In genomic region chr6:83162701-83163100, GRCm38 (mm10) we compare ENCODE assay signal across 8 mouse cellular contexts. TPM values are rescaled to one million over a fixed set of nuclear protein-coding genes. Genes with fewer than 3 reads are reported as not detected.
DNase-seq lines count a peak whose midpoint lies in the region; ATAC-seq and TF ChIP-seq lines count a peak whose summit lies in the region.

No protein-coding gene starts in this region.

- H3K9ac ChIP-seq in forebrain, postnatal 0 days, result no peak overlapping the region
- peak overlapping the region; percentile 48 for H3K9ac ChIP-seq in intestine, embryonic 15.5 days
- no peak overlapping the region for H3K9ac ChIP-seq in liver, embryonic 14.5 days (replicated peaks)

- no peak for TF ChIP-seq EP300 in liver, embryonic 14.5 days (IDR thresholded peaks at IDR 0.05; ENCODE audit: low read depth)

- H3K4me1 ChIP-seq in cerebellum, adult 2 months (ENCODE audit: control insufficient read depth, insufficient read depth, low read length), result 0 out of 2 replicates have a peak, but pooled peaks cover 9% of the 10 kb centered on the region
- H3K4me1 ChIP-seq in forebrain, postnatal 0 days (ENCODE audit: insufficient read depth), result peaks cover 18% of the 10 kb centered on the region
- peaks cover 20% of the 10 kb centered on the region; the same call in 1 of the 2 replicates for H3K4me1 ChIP-seq in intestine, embryonic 15.5 days (replicated peaks)
- peaks cover 8 to 12% of the 10 kb centered on the region in 2 experiments for H3K4me1 ChIP-seq in liver, embryonic 14.5 days (replicated peaks; ENCODE audit: control insufficient read depth in 2 of 2, insufficient read depth in 2 of 2, low read length in 1 of 2)

- H3K27me3 ChIP-seq in cerebellum, adult 2 months (ENCODE audit: control insufficient read depth, insufficient read depth, low read length), result no peaks in the 10 kb centered on the region
- H3K27me3 ChIP-seq in forebrain, postnatal 0 days (ENCODE audit: insufficient read depth, low read length), result peaks cover 22% of the 10 kb centered on the region
- H3K27me3 ChIP-seq in intestine, embryonic 15.5 days (replicated peaks), result peaks cover 23% of the 10 kb centered on the region
- H3K27me3 ChIP-seq in liver, embryonic 14.5 days (ENCODE audit: control insufficient read depth, insufficient read depth, low read length), result peaks cover 37% of the 10 kb centered on the region

- no peaks in the 10 kb centered on the region for H3K9me3 ChIP-seq in forebrain, postnatal 0 days (ENCODE audit: low read length)
- H3K9me3 ChIP-seq in intestine, embryonic 15.5 days, result no peaks in the 10 kb centered on the region
- no peaks in the 10 kb centered on the region for H3K9me3 ChIP-seq in liver, embryonic 14.5 days (ENCODE audit: control insufficient read depth, low read length)

- no peak for TF ChIP-seq POLR2A in cerebellum, adult 2 months (IDR thresholded peaks at IDR 0.05; ENCODE audit: borderline replicate concordance, insufficient read depth, low read length)

- peak overlapping the region; percentile 59 for H3K4me3 ChIP-seq in cerebellum, adult 2 months (replicated peaks; ENCODE audit: insufficient read depth, low read depth, low read length)
- 0 out of 2 replicates have a peak overlapping the region, but pooled peaks have one; percentile 24 for H3K4me3 ChIP-seq in forebrain, postnatal 0 days (ENCODE audit: low read depth, low read length)
- H3K4me3 ChIP-seq in intestine, embryonic 15.5 days (replicated peaks), result peak overlapping the region; percentile 38
- H3K4me3 ChIP-seq in liver, embryonic 14.5 days (ENCODE audit: insufficient read depth in 1 of 2, low read depth in 2 of 2, low read length in 2 of 2), result peak overlapping the region; percentile 9 to 35; a peak in 2 of 4 replicates

- no peak overlapping the region for H3K27ac ChIP-seq in cerebellum, adult 2 months (ENCODE audit: insufficient read depth, low read length)
- no peak overlapping the region for H3K27ac ChIP-seq in forebrain, postnatal 0 days (ENCODE audit: low read depth, low read length)
- no peak overlapping the region for H3K27ac ChIP-seq in intestine, embryonic 15.5 days
- no peak overlapping the region for H3K27ac ChIP-seq in liver, embryonic 14.5 days

- DNase-seq in urinary bladder, postnatal 25 days (ENCODE audit: low spot score), result peak; percentile 63
- no peak for DNase-seq in urinary bladder, adult 2 months (ENCODE audit: low spot score)
- DNase-seq in cerebellum, adult 2 months, result peak; percentile 79 to 81
- peak; percentile 75 for DNase-seq in forebrain, postnatal 0 days
- DNase-seq in liver, embryonic 14.5 days (ENCODE audit: low read depth in 3 of 3, low spot score in 3 of 3), result peak; percentile 44 to 57 (median 45)
- peak; percentile 70 for DNase-seq in neural tube, embryonic 10.5 days (ENCODE audit: extremely low spot score, low spot score)
- peak; percentile 51 for DNase-seq in thymus, postnatal 25 days

- H3K4me2 ChIP-seq in forebrain, postnatal 0 days (ENCODE audit: low read depth), result peak overlapping the region; percentile 39
- peak overlapping the region; percentile 92 for H3K4me2 ChIP-seq in intestine, embryonic 15.5 days (replicated peaks)
- H3K4me2 ChIP-seq in liver, embryonic 14.5 days (ENCODE audit: low read depth), result peak overlapping the region; percentile 52

- ATAC-seq in forebrain, postnatal 0 days, result no peak
- peak; percentile 15 for ATAC-seq in intestine, embryonic 15.5 days
- ATAC-seq in liver, embryonic 14.5 days (ENCODE audit: insufficient read depth), result no peak

- H3K36me3 ChIP-seq in forebrain, postnatal 0 days (ENCODE audit: insufficient read depth), result no peaks in the 10 kb centered on the region
- no peaks in the 10 kb centered on the region for H3K36me3 ChIP-seq in intestine, embryonic 15.5 days
- H3K36me3 ChIP-seq in liver, embryonic 14.5 days (replicated peaks; ENCODE audit: control insufficient read depth, insufficient read depth, low read depth), result no peaks in the 10 kb centered on the region

- WGBS in cerebellum, adult 2 months, result 3% methylated on average over 8 of the region's 8 CpGs
- 3% methylated on average over 8 of the region's 8 CpGs for WGBS in forebrain, postnatal 0 days
- WGBS in intestine, embryonic 15.5 days, result 3% methylated on average over 8 of the region's 8 CpGs
- under 1% methylated on average over 8 of the region's 8 CpGs for WGBS in liver, embryonic 14.5 days (ENCODE audit: insufficient replicate concordance)

- TF ChIP-seq CTCF in cerebellum, adult 2 months (IDR thresholded peaks at IDR 0.05; ENCODE audit: borderline replicate concordance, insufficient read depth, low read depth, low read length), result peak; percentile 83
- peak; percentile 80 for TF ChIP-seq CTCF in forebrain, postnatal 0 days (IDR thresholded peaks at IDR 0.05; ENCODE audit: low read depth)
- peak; percentile 84 for TF ChIP-seq CTCF in liver, embryonic 14.5 days (IDR thresholded peaks at IDR 0.05; ENCODE audit: low read depth)

RNA-seq across cellular contexts. Expression of gene Dctn1, which starts 3.0 kb away (rescaled TPM):
- polyA plus RNA-seq in urinary bladder, adult 2 months (2012; rRNA removed), result 97.9 and 119 TPM in 2 replicates
- 394 and 406 TPM in 2 replicates for polyA plus RNA-seq in cerebellum, adult 2 months (2012; rRNA removed)
- 97.3 and 126 TPM in 2 replicates for total RNA-seq in forebrain, postnatal 0 days (2014; rRNA removed)
- polyA plus RNA-seq in forebrain, postnatal 0 days (2015; fragmentation: Nextera tagmentation; extraction: Ambion mirVana), result 132 and 152 TPM in 2 replicates
- 82.1 and 84.6 TPM in 2 replicates for polyA plus RNA-seq in intestine, embryonic 15.5 days (2015; fragmentation: Nextera tagmentation; extraction: Ambion mirVana)
- 16.9 and 21.1 TPM in 2 replicates for polyA plus RNA-seq in liver, embryonic 14.5 days (2012; rRNA removed)
- polyA plus RNA-seq in liver, embryonic 14.5 days (2014; fragmentation: Nextera tagmentation; extraction: Ambion mirVana), result 22.5 and 24.0 TPM in 2 replicates

RNA-seq across cellular contexts. Expression of gene 1700003E16Rik, which starts 6.5 kb away (rescaled TPM):
- 1.2 and 1.5 TPM in 2 replicates for polyA plus RNA-seq in urinary bladder, adult 2 months (2012; rRNA removed)
- polyA plus RNA-seq in cerebellum, adult 2 months (2012; rRNA removed), result 6.6 and 8.1 TPM in 2 replicates
- 17.0 and 17.5 TPM in 2 replicates for total RNA-seq in forebrain, postnatal 0 days (2014; rRNA removed)
- 13.9 and 18.3 TPM in 2 replicates for polyA plus RNA-seq in forebrain, postnatal 0 days (2015; fragmentation: Nextera tagmentation; extraction: Ambion mirVana)
- 1.4 and 2.0 TPM in 2 replicates for polyA plus RNA-seq in intestine, embryonic 15.5 days (2015; fragmentation: Nextera tagmentation; extraction: Ambion mirVana)
- polyA plus RNA-seq in liver, embryonic 14.5 days (2012; rRNA removed), result not detected in 2 replicates
- 0.06 and 0.15 TPM in 2 replicates for polyA plus RNA-seq in liver, embryonic 14.5 days (2014; fragmentation: Nextera tagmentation; extraction: Ambion mirVana)

RNA-seq across cellular contexts. Expression of gene Wdr54, which starts 6.5 kb away (rescaled TPM):
- 4.9 and 5.6 TPM in 2 replicates for polyA plus RNA-seq in urinary bladder, adult 2 months (2012; rRNA removed)
- polyA plus RNA-seq in cerebellum, adult 2 months (2012; rRNA removed), result 22.7 and 29.1 TPM in 2 replicates
- 11.1 and 13.4 TPM in 2 replicates for total RNA-seq in forebrain, postnatal 0 days (2014; rRNA removed)
- 19.7 and 24.1 TPM in 2 replicates for polyA plus RNA-seq in forebrain, postnatal 0 days (2015; fragmentation: Nextera tagmentation; extraction: Ambion mirVana)
- polyA plus RNA-seq in intestine, embryonic 15.5 days (2015; fragmentation: Nextera tagmentation; extraction: Ambion mirVana), result 3.0 and 3.9 TPM in 2 replicates
- polyA plus RNA-seq in liver, embryonic 14.5 days (2012; rRNA removed), result 0.15 and 0.44 TPM in 2 replicates
- polyA plus RNA-seq in liver, embryonic 14.5 days (2014; fragmentation: Nextera tagmentation; extraction: Ambion mirVana), result 0.32 and 0.35 TPM in 2 replicates

RNA-seq across cellular contexts. Expression of gene Rtkn, which starts 27.4 kb away (rescaled TPM):
- 20.7 and 22.1 TPM in 2 replicates for polyA plus RNA-seq in urinary bladder, adult 2 months (2012; rRNA removed)
- 88.8 and 97.2 TPM in 2 replicates for polyA plus RNA-seq in cerebellum, adult 2 months (2012; rRNA removed)
- 17.1 and 19.4 TPM in 2 replicates for total RNA-seq in forebrain, postnatal 0 days (2014; rRNA removed)
- 7.9 and 8.1 TPM in 2 replicates for polyA plus RNA-seq in forebrain, postnatal 0 days (2015; fragmentation: Nextera tagmentation; extraction: Ambion mirVana)
- polyA plus RNA-seq in intestine, embryonic 15.5 days (2015; fragmentation: Nextera tagmentation; extraction: Ambion mirVana), result 23.6 and 26.4 TPM in 2 replicates
- 11.1 TPM in 2 replicates for polyA plus RNA-seq in liver, embryonic 14.5 days (2012; rRNA removed)
- 5.3 and 5.5 TPM in 2 replicates for polyA plus RNA-seq in liver, embryonic 14.5 days (2014; fragmentation: Nextera tagmentation; extraction: Ambion mirVana)

RNA-seq across cellular contexts. Expression of gene Ino80b, which starts 37.5 kb away (rescaled TPM):
- polyA plus RNA-seq in urinary bladder, adult 2 months (2012; rRNA removed), result 25.2 and 25.5 TPM in 2 replicates
- polyA plus RNA-seq in cerebellum, adult 2 months (2012; rRNA removed), result 25.1 and 25.3 TPM in 2 replicates
- 40.1 and 44.5 TPM in 2 replicates for total RNA-seq in forebrain, postnatal 0 days (2014; rRNA removed)
- 14.9 and 15.3 TPM in 2 replicates for polyA plus RNA-seq in forebrain, postnatal 0 days (2015; fragmentation: Nextera tagmentation; extraction: Ambion mirVana)
- polyA plus RNA-seq in intestine, embryonic 15.5 days (2015; fragmentation: Nextera tagmentation; extraction: Ambion mirVana), result 9.0 and 9.4 TPM in 2 replicates
- 9.4 and 11.6 TPM in 2 replicates for polyA plus RNA-seq in liver, embryonic 14.5 days (2012; rRNA removed)
- polyA plus RNA-seq in liver, embryonic 14.5 days (2014; fragmentation: Nextera tagmentation; extraction: Ambion mirVana), result 4.4 and 5.2 TPM in 2 replicates

Comparison
In these comparisons a context has a peak if more than half of its experiments do, and no peak if none do; other contexts are left out.
1. H3K4me2 ChIP-seq: peak in every context shown above with its lines; median percentile 92 in intestine, embryonic 15.5 days; 52 in liver, embryonic 14.5 days; 39 in forebrain, postnatal 0 days.